Mouse (Mus musculus) urinary bladder, postnatal 36 days (tissue): ENCODE results near the gene Ramp1.

Experiments
- DNase-seq, 2 experiments: peaks; one replicate each; pipeline ENCODE4 v3.0.0; 2022; ENCODE audit warnings: low spot score in 2 of 2, mixed read lengths in 1 of 2

Ramp1 gene

GRCm38 (mm10) chr1:91199793-91200192, 20.2 kb downstream of the Ramp1 start:
- no peak for DNase-seq

GRCm38 (mm10) chr1:91201122-91201521, 21.5 kb downstream of the Ramp1 start:
- no peak for DNase-seq

- no peak for DNase-seq
Measured at GRCm38 (mm10) chr1:91204221-91204765, 24.7 kb downstream of the Ramp1 start.

GRCm38 (mm10) chr1:91205651-91206050, 26.0 kb downstream of the Ramp1 start:
- DNase-seq, result no peak

- no peak for DNase-seq
Measured at GRCm38 (mm10) chr1:91206336-91206735, 26.7 kb downstream of the Ramp1 start.

- no peak for DNase-seq
Measured at GRCm38 (mm10) chr1:91206873-91207272, 27.3 kb downstream of the Ramp1 start.

- DNase-seq, result no peak
Measured at GRCm38 (mm10) chr1:91207334-91208074, 27.9 kb downstream of the Ramp1 start.

- DNase-seq, result no peak
Measured at GRCm38 (mm10) chr1:91209343-91209742, 29.7 kb downstream of the Ramp1 start.

GRCm38 (mm10) chr1:91209785-91210184, 30.2 kb downstream of the Ramp1 start:
- peak in 1 of 2 experiments; percentile 69 for DNase-seq

GRCm38 (mm10) chr1:91211099-91211498, 31.5 kb downstream of the Ramp1 start:
- DNase-seq, result peak in 1 of 2 experiments; percentile 45

GRCm38 (mm10) chr1:91211591-91212008, 32.0 kb downstream of the Ramp1 start:
- DNase-seq, result no peak

- no peak for DNase-seq
Measured at GRCm38 (mm10) chr1:91215264-91215663, 35.6 kb downstream of the Ramp1 start.

GRCm38 (mm10) chr1:91215981-91216380, 36.4 kb downstream of the Ramp1 start:
- no peak for DNase-seq

- DNase-seq, result no peak
Measured at GRCm38 (mm10) chr1:91216504-91217267, 37.1 kb downstream of the Ramp1 start.

GRCm38 (mm10) chr1:91219641-91220321, 40.2 kb downstream of the Ramp1 start:
- peak in 1 of 2 experiments; percentile 10 for DNase-seq

GRCm38 (mm10) chr1:91220322-91220672, 40.7 kb downstream of the Ramp1 start:
- no peak for DNase-seq

- no peak for DNase-seq
Measured at GRCm38 (mm10) chr1:91226562-91226961, 46.9 kb downstream of the Ramp1 start.

GRCm38 (mm10) chr1:91227381-91228054, 47.9 kb downstream of the Ramp1 start:
- no peak for DNase-seq

GRCm38 (mm10) chr1:91231142-91231541, 51.5 kb downstream of the Ramp1 start:
- DNase-seq, result no peak

GRCm38 (mm10) chr1:91231896-91232295, 52.3 kb downstream of the Ramp1 start:
- no peak for DNase-seq

GRCm38 (mm10) chr1:91235395-91235794, 55.8 kb downstream of the Ramp1 start:
- no peak for DNase-seq

GRCm38 (mm10) chr1:91237676-91238075, 58.1 kb downstream of the Ramp1 start:
- no peak for DNase-seq
